ENCODE assay signal across 8 mouse cellular contexts in genomic region chr15:95791141-95791791, GRCm38 (mm10). TPM values are rescaled to one million over a fixed set of nuclear protein-coding genes. Genes with fewer than 3 reads are reported as not detected.
A peak's percentile ranks its signal among the peaks of the same experiment; 100 is the strongest.
DNase-seq lines count a peak whose midpoint lies in the region; ATAC-seq and TF ChIP-seq lines count a peak whose summit lies in the region.

No protein-coding gene starts in this region.

- H3ac ChIP-seq in myocyte (ENCODE audit: control insufficient read depth, insufficient read length) = peak overlapping the region; percentile 68

- no peaks in the 10 kb centered on the region for H3K9me3 ChIP-seq in limb, embryonic 15.5 days

- peak overlapping the region; percentile 84 for H3K9ac ChIP-seq in limb, embryonic 15.5 days

- H3K79me2 ChIP-seq in myocyte (ENCODE audit: control insufficient read depth, insufficient read depth) = peaks cover 55% of the 10 kb centered on the region

- peak overlapping the region; percentile 63 for H3K27ac ChIP-seq in bone marrow macrophage, adult 2 months (ENCODE audit: insufficient read depth, low read depth, low read length)
- peak overlapping the region; percentile 89 for H3K27ac ChIP-seq in limb, embryonic 15.5 days

- H3K4me2 ChIP-seq in limb, embryonic 15.5 days = peak overlapping the region; percentile 68
- H3K4me2 ChIP-seq in myocyte (ENCODE audit: low read depth) = peak overlapping the region; percentile 89

- peak; percentile 37 for DNase-seq in kidney, adult 9 months
- DNase-seq in kidney, postnatal 4 days = no peak
- DNase-seq in heart, adult 8-10 months (ENCODE audit: low spot score) = peak; percentile 63
- no peak for DNase-seq in c-Kit-positive CD71-positive TER-119-positive erythroid progenitor cells, embryonic 14.5 days (ENCODE audit: low spot score)
- DNase-seq in layer of hippocampus, postnatal 10 days (ENCODE audit: low spot score in 2 of 2) = no peak

- no peak for TF ChIP-seq POLR2A in bone marrow macrophage, adult 2 months (IDR thresholded peaks at IDR 0.05; ENCODE audit: borderline replicate concordance, low read depth, low read length)
- no peak for TF ChIP-seq POLR2A in myocyte (IDR thresholded peaks at IDR 0.05; ENCODE audit: insufficient read length, low read depth)

- H3K27me3 ChIP-seq in limb, embryonic 15.5 days = no peaks in the 10 kb centered on the region
- H3K27me3 ChIP-seq in myocyte (ENCODE audit: control insufficient read depth, insufficient read depth, insufficient read length) = no peaks in the 10 kb centered on the region

- H3K4me1 ChIP-seq in bone marrow macrophage, adult 2 months (ENCODE audit: control insufficient read depth, insufficient read depth, low read length) = peaks cover 43% of the 10 kb centered on the region
- H3K4me1 ChIP-seq in limb, embryonic 15.5 days = peaks cover 35% of the 10 kb centered on the region

- WGBS in limb, embryonic 15.5 days = 1% methylated on average over 32 of the region's 32 CpGs

- TF ChIP-seq CTCF in bone marrow macrophage, adult 2 months (IDR thresholded peaks at IDR 0.05; ENCODE audit: low read depth, low read length) = no peak

- 0 out of 2 replicates have a peak, but pooled peaks have one; percentile 3 for ATAC-seq in limb, embryonic 15.5 days (ENCODE audit: insufficient number of reproducible peaks, low FRiP score, low TSS enrichment, low read depth)

- H3K4me3 ChIP-seq in bone marrow macrophage, adult 2 months (ENCODE audit: insufficient read depth, low read length) = peak overlapping the region; percentile 87
- H3K4me3 ChIP-seq in limb, embryonic 15.5 days = peak overlapping the region; percentile 81
- H3K4me3 ChIP-seq in myocyte = peak overlapping the region; percentile 74

- H3K36me3 ChIP-seq in limb, embryonic 15.5 days = no peaks in the 10 kb centered on the region
- H3K36me3 ChIP-seq in myocyte (ENCODE audit: control insufficient read depth, insufficient read depth) = no peaks in the 10 kb centered on the region

TF ChIP-seq in myocyte, 11 proteins besides CTCF, POLR2A, EP300 and RAD21:
- no peak for TF ChIP-seq CEBPB (IDR thresholded peaks at IDR 0.05; ENCODE audit: insufficient read depth, poor library complexity, severe bottlenecking)
- TF ChIP-seq TCF12 (IDR thresholded peaks at IDR 0.05; ENCODE audit: insufficient read depth, poor library complexity, severe bottlenecking) = no peak
- TF ChIP-seq MAX (IDR thresholded peaks at IDR 0.05; ENCODE audit: low read depth) = no peak
- TF ChIP-seq MYOD1 (IDR thresholded peaks at IDR 0.05; ENCODE audit: control insufficient read depth in 1 of 3, insufficient read length in 2 of 3, low read depth in 2 of 3) = no peak
- no peak for TF ChIP-seq REST (IDR thresholded peaks at IDR 0.05; ENCODE audit: insufficient read depth, insufficient read length)
- no peak for TF ChIP-seq POLR2AphosphoS2 (IDR thresholded peaks at IDR 0.05; ENCODE audit: insufficient read length, low read depth)
- no peak for TF ChIP-seq TCF3 (IDR thresholded peaks at IDR 0.05; ENCODE audit: insufficient read length, low read depth)
- no peak for TF ChIP-seq USF1 (IDR thresholded peaks at IDR 0.05; ENCODE audit: low read depth)
- TF ChIP-seq MYOG (IDR thresholded peaks at IDR 0.05; ENCODE audit: control insufficient read depth in 1 of 3, insufficient read depth in 1 of 3, insufficient read length in 2 of 3, low read depth in 2 of 3) = no peak
- TF ChIP-seq SRF (IDR thresholded peaks at IDR 0.05; ENCODE audit: control insufficient read depth, insufficient read length, low read depth) = no peak
- no peak for TF ChIP-seq E2F4 (IDR thresholded peaks at IDR 0.05; ENCODE audit: insufficient read depth)

RNA-seq across cellular contexts. Expression of gene Ano6, which starts 0.6 kb away (rescaled TPM):
- polyA plus RNA-seq in bone marrow macrophage, adult 2 months (2012; ENCODE audit: insufficient read depth, insufficient read length, missing spikeins) = 64.0 and 73.0 TPM in 2 replicates
- 10 to 100 TPM; 17.7 to 21.2 (median 19.1) TPM for total RNA-seq in heart, adult 8-10 months (2022)
- polyA plus RNA-seq in limb, embryonic 15.5 days (2015; fragmentation: Nextera tagmentation; extraction: Ambion mirVana) = 50.3 and 51.6 TPM in 2 replicates
- polyA plus RNA-seq in myocyte (2012; fragmentation: generic; extraction: Trizol) = 54.5 TPM
- total RNA-seq in layer of hippocampus, postnatal 10 days (2021) = 10 to 100 TPM; 26.7 to 27.7 TPM

Comparison
In these comparisons a context has a peak if more than half of its experiments do, and no peak if none do; other contexts are left out.
1. DNase-seq: peak in kidney, adult 9 months (single experiment) and heart, adult 8-10 months (single experiment); none in kidney, postnatal 4 days (0 of 2), c-Kit-positive CD71-positive TER-119-positive erythroid progenitor cells, embryonic 14.5 days (single experiment) and layer of hippocampus, postnatal 10 days (0 of 2).
2. Peak in every context shown above with its lines, with median percentiles within 50 percentile points of each other: H3K4me3 ChIP-seq.